Mouse (Mus musculus): Measurements from ENCODE around the gene Cacna2d1.

DNA sequence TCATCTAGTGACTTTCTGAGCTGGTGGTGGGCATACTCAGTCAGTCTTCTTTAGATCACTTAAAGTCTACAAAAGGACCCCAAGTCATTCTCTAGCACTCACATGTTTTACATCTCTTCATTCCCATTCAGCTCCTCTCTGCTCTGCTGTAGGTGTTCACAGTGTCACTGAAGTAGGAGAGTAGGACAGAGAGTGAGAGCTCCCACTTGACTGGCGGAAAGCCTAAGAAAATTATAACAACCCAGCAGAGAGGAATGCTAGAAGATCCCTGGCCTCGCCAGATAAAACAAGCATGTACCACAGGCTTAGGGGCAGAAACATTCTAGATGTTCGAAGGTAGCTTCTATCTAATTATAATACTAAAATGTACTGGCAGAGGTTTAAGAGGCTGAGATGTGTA lies 256.7 kb downstream of the Cacna2d1 start:
- TF ChIP-seq GATA1 (IDR thresholded peaks at IDR 0.05; ENCODE audit: borderline replicate concordance, low read length) (no peak), FLI1 (IDR thresholded peaks at IDR 0.05; ENCODE audit: low read length) (no peak)

All from megakaryocyte, embryonic 14.5 days (primary cell).